Mouse (Mus musculus) heart, embryonic 16.5 days (tissue): ENCODE measurements around the gene Mrtfa. TPM values are rescaled to one million over a fixed set of nuclear protein-coding genes. Genes with fewer than 3 reads are reported as not detected.

Experiments used
- polyA plus RNA-seq: library from polyadenylated mRNA; unstranded; fragments of >200 nt; fragmentation: Nextera tagmentation; extraction: Ambion mirVana; gene quantifications from 2 replicates; pipeline ENCODE4 v1.2.1, GENCODE M21; 2015

Mrtfa gene
- polyA plus RNA-seq, 1 experiment from 2014 or later = 14.1 TPM

Other genes with a start within 250 kb of the Mrtfa start
- 167 and 175 TPM in 2 replicates for gene Adsl, start 242.3 kb downstream of the Mrtfa start, polyA plus RNA-seq
- gene Sgsm3, start 213.0 kb downstream of the Mrtfa start, polyA plus RNA-seq = 15.8 and 20.1 TPM in 2 replicates
- gene Mchr1, start 44.7 kb upstream of the Mrtfa start, polyA plus RNA-seq = 0.06 and 0.07 TPM in 2 replicates
- gene Slc25a17, start 170.1 kb upstream of the Mrtfa start, polyA plus RNA-seq = 56.3 and 61.8 TPM in 2 replicates
- gene St13, start 209.3 kb upstream of the Mrtfa start, polyA plus RNA-seq = 104 and 121 TPM in 2 replicates
- gene Xpnpep3, start 209.4 kb upstream of the Mrtfa start, polyA plus RNA-seq = 10.7 and 11.2 TPM in 2 replicates
- 1.2 and 1.7 TPM in 2 replicates for gene Dnajb7, start 217.5 kb upstream of the Mrtfa start, polyA plus RNA-seq